Mouse (Mus musculus): Measurements from ENCODE around the gene Pomc.

GRCm38 (mm10) chr12:3959791-3960543 lies 5.2 kb downstream of the Pomc start:
- no peak for TF ChIP-seq CTCF (IDR thresholded peaks at IDR 0.05; ENCODE audit: low read depth)
- peak; percentile 41; the same call in 1 of the 2 replicates for TF ChIP-seq EP300 (IDR thresholded peaks at IDR 0.05; ENCODE audit: low read depth)

Data from heart, postnatal 0 days (tissue).